Mouse (Mus musculus) MEL (cell line): ENCODE results near the gene Gnai3. TPM values are rescaled to one million over a fixed set of nuclear protein-coding genes. Genes with fewer than 3 reads are reported as not detected.

Source experiments
- DNase-seq: peaks from one replicate; pipeline ENCODE4 v3.0.0; 2011; ENCODE audit warnings: low read depth, low spot score
- H3K27ac ChIP-seq: 2 replicates; pipeline ENCODE4 v1.5.1; 2012; ENCODE audit warnings: low read depth, mild to moderate bottlenecking, control low read depth, low read length, moderate library complexity; ENCODE audit not compliant: control insufficient read depth
- H3K27me3 ChIP-seq, 2 experiments: fragments of 150-350 bp in 1 of 2; sonication (generic) in 1 of 2; 2 replicates each; pipeline ENCODE4 v1.6.1; 2012; ENCODE audit warnings: low read length in 2 of 2, mild to moderate bottlenecking in 2 of 2, improper control_type of control experiment in 1 of 2, moderate library complexity in 1 of 2; ENCODE audit not compliant: insufficient read depth in 2 of 2, control insufficient read depth in 1 of 2
- H3K36me3 ChIP-seq, 2 experiments: 2 replicates each; pipeline ENCODE4 v1.6.1; 2012 to 2014; ENCODE audit warnings: low read length in 2 of 2, improper control_type of control experiment in 1 of 2, inconsistent platforms in 1 of 2, mild to moderate bottlenecking in 1 of 2; ENCODE audit not compliant: insufficient read depth in 2 of 2, control insufficient read depth in 1 of 2
- H3K4me1 ChIP-seq, 2 experiments: fragments of 150-350 bp in 1 of 2; sonication (generic) in 1 of 2; 2 replicates each; pipeline ENCODE4 v1.6.1; 2012; ENCODE audit warnings: low read length in 2 of 2, improper control_type of control experiment in 1 of 2, mild to moderate bottlenecking in 1 of 2; ENCODE audit not compliant: insufficient read depth in 2 of 2, control insufficient read depth in 1 of 2
- H3K4me3 ChIP-seq, 2 experiments: fragments of 150-350 bp in 1 of 2; sonication (generic) in 1 of 2; 2 replicates each; pipeline ENCODE4 v1.5.1; 2012; ENCODE audit warnings: low read depth in 2 of 2, low read length in 2 of 2, mild to moderate bottlenecking in 2 of 2, moderate library complexity in 2 of 2, control low read depth in 1 of 2, improper control_type of control experiment in 1 of 2; ENCODE audit not compliant: control insufficient read depth in 1 of 2, insufficient read depth in 1 of 2
- H3K79me2 ChIP-seq: 2 replicates; pipeline ENCODE4 v1.6.1; 2012; ENCODE audit warnings: mild to moderate bottlenecking, low read length, moderate library complexity; ENCODE audit not compliant: control insufficient read depth, poor library complexity, insufficient read depth
- H3K9ac ChIP-seq: 2 replicates; pipeline ENCODE4 v1.6.1; 2012; ENCODE audit warnings: low read depth, mild to moderate bottlenecking, control low read depth, low read length, moderate library complexity; ENCODE audit not compliant: control insufficient read depth, poor library complexity, severe bottlenecking
- H3K9me3 ChIP-seq: fragments of 150-350 bp; sonication (generic); replicated peaks from 2 replicates; pipeline ENCODE4 v1.6.1; 2012; ENCODE audit warnings: mild to moderate bottlenecking, low read length, improper control_type of control experiment, moderate library complexity; ENCODE audit not compliant: insufficient read depth
- CHD1 ChIP-seq: IDR thresholded peaks from 2 replicates; pipeline ENCODE4 v1.6.1; 2012; ENCODE audit warnings: low read depth, mild to moderate bottlenecking, inconsistent platforms, low read length, improper control_type of control experiment
- CHD2 ChIP-seq: IDR thresholded peaks from 2 replicates; pipeline ENCODE4 v1.6.1; 2011; ENCODE audit warnings: low read length, improper control_type of control experiment
- CTCF ChIP-seq, 3 experiments: IDR thresholded peaks in 2 of 3; conservative IDR thresholded peaks in 1 of 3; 2 replicates each; pipeline ENCODE4 v1.5.1; 2011 to 2012; ENCODE audit warnings: low read length in 3 of 3, low read depth in 2 of 3, mild to moderate bottlenecking in 2 of 3, improper control_type of control experiment in 1 of 3, inconsistent platforms in 1 of 3, mixed read lengths in 1 of 3, moderate library complexity in 1 of 3; ENCODE audit not compliant: control insufficient read depth in 1 of 3, insufficient read depth in 1 of 3, poor library complexity in 1 of 3, severe bottlenecking in 1 of 3
- ELF1 ChIP-seq: IDR thresholded peaks from 2 replicates; pipeline ENCODE4 v1.6.1; 2014; ENCODE audit warnings: low read depth, mild to moderate bottlenecking, inconsistent platforms, low read length, improper control_type of control experiment, moderate library complexity
- EP300 ChIP-seq, 2 experiments: IDR thresholded peaks; 2 replicates each; pipeline ENCODE4 v1.6.1; 2011; ENCODE audit warnings: improper control_type of control experiment in 2 of 2, low read length in 2 of 2, low read depth in 1 of 2, mild to moderate bottlenecking in 1 of 2
- ETS1 ChIP-seq: IDR thresholded peaks from 2 replicates; pipeline ENCODE4 v1.6.1; 2012; ENCODE audit warnings: low read depth, mild to moderate bottlenecking, inconsistent platforms, low read length, improper control_type of control experiment, moderate library complexity
- JUND ChIP-seq: IDR thresholded peaks from 2 replicates; pipeline ENCODE4 v1.6.1; 2011; ENCODE audit warnings: low read depth, mild to moderate bottlenecking, improper control_type of control experiment, low read length
- KAT2A ChIP-seq: conservative IDR thresholded peaks from 2 replicates; pipeline ENCODE4 v1.6.1; 2012; ENCODE audit warnings: low read depth, low read length, improper control_type of control experiment, inconsistent platforms
- MAX ChIP-seq: IDR thresholded peaks from 2 replicates; pipeline ENCODE4 v1.6.1; 2011; ENCODE audit warnings: low read length, improper control_type of control experiment
- MEF2A ChIP-seq: IDR thresholded peaks from 2 replicates; pipeline ENCODE4 v1.6.1; 2014; ENCODE audit warnings: low read depth, mild to moderate bottlenecking, inconsistent platforms, low read length, improper control_type of control experiment; ENCODE audit not compliant: poor library complexity, insufficient replicate concordance, severe bottlenecking; ENCODE audit errors: extremely low read depth
- MXI1 ChIP-seq: IDR thresholded peaks from 2 replicates; pipeline ENCODE4 v1.6.1; 2011; ENCODE audit warnings: mild to moderate bottlenecking, low read depth, low read length, improper control_type of control experiment
- MYB ChIP-seq: IDR thresholded peaks from 2 replicates; pipeline ENCODE4 v1.6.1; 2011; ENCODE audit warnings: mild to moderate bottlenecking, low read depth, low read length, improper control_type of control experiment
- MYC ChIP-seq: IDR thresholded peaks from 2 replicates; pipeline ENCODE4 v1.6.1; 2011; ENCODE audit warnings: low read depth, mild to moderate bottlenecking, low read length, improper control_type of control experiment, moderate library complexity
- NELFE ChIP-seq: IDR thresholded peaks from 2 replicates; pipeline ENCODE4 v1.6.1; 2011; ENCODE audit warnings: low read depth, low read length, improper control_type of control experiment
- NRF1 ChIP-seq: IDR thresholded peaks from 2 replicates; pipeline ENCODE4 v1.6.1; 2014; ENCODE audit warnings: low read depth, mild to moderate bottlenecking, inconsistent platforms, low read length, improper control_type of control experiment, moderate library complexity; ENCODE audit not compliant: poor library complexity, insufficient read depth, severe bottlenecking
- POLR2A ChIP-seq, 2 experiments: IDR thresholded peaks; 2 replicates each; pipeline ENCODE4 v1.6.1; 2011 to 2012; ENCODE audit warnings: low read length in 2 of 2, mild to moderate bottlenecking in 2 of 2, control low read depth in 1 of 2, improper control_type of control experiment in 1 of 2, low read depth in 1 of 2, moderate library complexity in 1 of 2; ENCODE audit not compliant: control insufficient read depth in 1 of 2, insufficient read depth in 1 of 2, poor library complexity in 1 of 2
- POLR2AphosphoS2 ChIP-seq: IDR thresholded peaks from 2 replicates; pipeline ENCODE4 v1.6.1; 2011; ENCODE audit warnings: low read length, improper control_type of control experiment
- SIN3A ChIP-seq: IDR thresholded peaks from 2 replicates; pipeline ENCODE4 v1.6.1; 2012; ENCODE audit warnings: low read length, improper control_type of control experiment, inconsistent platforms
- SMC3 ChIP-seq: IDR thresholded peaks from 2 replicates; pipeline ENCODE4 v1.6.1; 2011; ENCODE audit warnings: low read depth, low read length, improper control_type of control experiment
- TAL1 ChIP-seq: IDR thresholded peaks from 2 replicates; pipeline ENCODE4 v1.6.1; 2012; ENCODE audit warnings: mild to moderate bottlenecking, inconsistent platforms, low read length, moderate library complexity, mixed read lengths
- TBP ChIP-seq: IDR thresholded peaks from 2 replicates; pipeline ENCODE4 v1.8.0; 2011; ENCODE audit warnings: low read depth, low read length, improper control_type of control experiment
- USF1 ChIP-seq: IDR thresholded peaks from 2 replicates; pipeline ENCODE4 v1.6.1; 2014; ENCODE audit warnings: low read depth, mild to moderate bottlenecking, inconsistent platforms, low read length, improper control_type of control experiment, moderate library complexity
- USF2 ChIP-seq, 2 experiments: IDR thresholded peaks; 2 replicates each; pipeline ENCODE4 v1.6.1; 2011 to 2012; ENCODE audit warnings: improper control_type of control experiment in 2 of 2, low read length in 2 of 2, borderline replicate concordance in 1 of 2, inconsistent platforms in 1 of 2, low read depth in 1 of 2, mild to moderate bottlenecking in 1 of 2; ENCODE audit not compliant: insufficient read depth in 1 of 2
- ZKSCAN1 ChIP-seq: IDR thresholded peaks from 2 replicates; pipeline ENCODE4 v1.6.1; 2012; ENCODE audit warnings: low read depth, mild to moderate bottlenecking, inconsistent platforms, low read length, improper control_type of control experiment, moderate library complexity
- ZNF384 ChIP-seq: IDR thresholded peaks from 2 replicates; pipeline ENCODE4 v1.6.1; 2012; ENCODE audit warnings: low read depth, mild to moderate bottlenecking, inconsistent platforms, low read length, improper control_type of control experiment
- polyA plus RNA-seq, 2 experiments: library from polyadenylated mRNA; stranded (reverse) in 1 of 2; unstranded in 1 of 2; fragments of >175 nt in 1 of 2; fragments of >200 nt in 1 of 2; gene quantifications; 2 replicates each; pipeline versions ENCODE4 v1.2.1 to v1.2.4; 2012; ENCODE audit warnings: low replicate concordance in 2 of 2, low read depth in 1 of 2; ENCODE audit not compliant: insufficient read length in 2 of 2, insufficient read depth in 1 of 2, missing spikeins in 1 of 2
- total RNA-seq: library from RNA; depleted of rRNA; stranded (reverse); fragments of 300-350 nt; gene quantifications from 2 replicates; pipeline ENCODE4 v1.2.3, GENCODE M21; 2012

The Gnai3 gene
- total and polyA plus RNA-seq, 3 experiments, result 74.2 to 96.4 (median 92.1) TPM

DNA sequence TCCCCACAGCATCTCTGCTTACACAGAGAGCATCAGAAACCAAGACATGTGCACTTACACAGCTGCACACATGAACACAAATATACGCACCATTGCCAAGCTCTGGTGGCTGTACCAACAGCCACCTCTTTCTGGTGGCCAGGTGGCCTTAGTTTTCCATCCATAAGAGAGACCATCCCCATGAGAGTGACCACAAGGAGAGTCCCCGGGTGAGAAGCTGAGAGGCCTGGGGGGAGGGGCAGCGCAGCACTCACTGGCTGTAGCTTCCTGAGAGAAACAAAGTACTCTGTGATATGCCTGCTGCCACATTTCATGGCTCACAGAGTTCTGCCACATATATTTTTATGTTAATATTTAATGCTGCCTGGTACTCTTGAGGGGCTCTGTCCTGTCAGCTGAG lies 23.3 kb upstream of the Gnai3 start:
- Histone ChIP-seq H3K4me1 (no peaks in the 10 kb centered on the region), H3K27me3 (peaks cover 3 to 14% of the 10 kb centered on the region in 2 experiments; a peak in 3 of 4 replicates)
- no peak for TF ChIP-seq MYC
- TF ChIP-seq EP300 (IDR thresholded peaks at IDR 0.05; ENCODE audit: low read depth in 1 of 2, low read length in 2 of 2), result no peak
- TF ChIP-seq KAT2A, result no peak
- TF ChIP-seq POLR2AphosphoS2, result no peak
- TF ChIP-seq JUND, result no peak
- TF ChIP-seq CHD1, result no peak
- TF ChIP-seq MYB, result no peak
- no peak for TF ChIP-seq MXI1
- no peak for TF ChIP-seq SIN3A
- TF ChIP-seq ZNF384, result no peak
- no peak for TF ChIP-seq USF1
- no peak for TF ChIP-seq POLR2A (IDR thresholded peaks at IDR 0.05; ENCODE audit: control insufficient read depth in 1 of 2, insufficient read depth in 1 of 2, low read depth in 1 of 2, low read length in 2 of 2, poor library complexity in 1 of 2)
- no peak for TF ChIP-seq MEF2A
- no peak for TF ChIP-seq NRF1
- no peak for TF ChIP-seq CTCF (IDR thresholded peaks at IDR 0.05 in 2 of 3, conservative IDR thresholded peaks at IDR 0.05 in 1 of 3; ENCODE audit: control insufficient read depth in 1 of 3, insufficient read depth in 1 of 3, low read depth in 2 of 3, low read length in 3 of 3, poor library complexity in 1 of 3, severe bottlenecking in 1 of 3)
- no peak for TF ChIP-seq ELF1
- no peak for TF ChIP-seq USF2 (IDR thresholded peaks at IDR 0.05; ENCODE audit: borderline replicate concordance in 1 of 2, insufficient read depth in 1 of 2, low read depth in 1 of 2, low read length in 2 of 2)
- TF ChIP-seq, all 39 proteins: peak for 0
- H3K36me3 ChIP-seq, result no peaks in the 10 kb centered on the region
- H3K9ac ChIP-seq, result no peak overlapping the region
- H3K9me3 ChIP-seq, result no peaks in the 10 kb centered on the region
- no peak overlapping the region for H3K27ac ChIP-seq
- DNase-seq, result no peak
- no peak overlapping the region for H3K4me3 ChIP-seq
- H3K79me2 ChIP-seq, result no peaks in the 10 kb centered on the region

DNA sequence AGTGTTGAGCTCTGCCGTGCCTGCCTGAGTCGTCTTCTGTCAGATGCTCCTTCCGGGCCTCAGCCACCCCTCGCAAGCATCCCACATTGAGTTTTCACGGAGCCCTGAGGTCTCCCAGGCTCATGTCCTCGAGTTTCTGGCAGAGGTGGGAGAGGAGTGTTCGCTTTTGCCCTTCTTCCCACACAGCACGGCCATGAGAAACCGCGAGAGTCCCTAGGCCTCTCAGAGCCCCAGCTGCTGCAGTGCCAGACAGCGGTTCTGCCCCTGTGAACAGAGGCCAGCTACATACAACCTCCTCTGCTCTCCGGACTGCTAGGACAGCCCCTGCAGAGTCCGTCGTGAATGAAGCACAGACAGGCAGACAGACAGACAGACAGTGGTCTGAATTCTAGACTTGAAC lies 21.6 kb upstream of the Gnai3 start:
- no peak overlapping the region for H3K27ac ChIP-seq
- peaks cover 3 to 8% of the 10 kb centered on the region in 2 experiments; a peak in 3 of 4 replicates for H3K27me3 ChIP-seq
- no peaks in the 10 kb centered on the region for H3K36me3 ChIP-seq
- no peak for TF ChIP-seq ETS1
- no peak for TF ChIP-seq ELF1
- no peak for TF ChIP-seq MAX
- no peak for TF ChIP-seq CHD2
- no peak for TF ChIP-seq NELFE
- no peak for TF ChIP-seq SIN3A
- no peak for TF ChIP-seq ZKSCAN1
- no peak for TF ChIP-seq ZNF384
- no peak for TF ChIP-seq TAL1
- no peak for TF ChIP-seq TBP
- no peak for TF ChIP-seq SMC3
- no peak for TF ChIP-seq EP300 (IDR thresholded peaks at IDR 0.05; ENCODE audit: low read depth in 1 of 2, low read length in 2 of 2)
- no peak overlapping the region for H3K4me3 ChIP-seq
- no peak overlapping the region for H3K9ac ChIP-seq
- H3K4me1 ChIP-seq, result no peaks in the 10 kb centered on the region
- no peaks in the 10 kb centered on the region for H3K9me3 ChIP-seq
- H3K79me2 ChIP-seq, result no peaks in the 10 kb centered on the region
- DNase-seq, result no peak
